Mouse (Mus musculus) 3134 (cell line): Measurements from ENCODE around the gene Ccn1.
A peak's percentile ranks its signal among the peaks of the same experiment; 100 is the strongest.

Experiments
- DNase-seq: peaks from one replicate; pipeline ENCODE4 v3.0.0-alpha.2; 2011; ENCODE audit warnings: low spot score; ENCODE audit not compliant: insufficient read length; ENCODE audit errors: extremely low read depth

Ccn1 gene

GRCm38 (mm10) chr3:145651029-145651977 lies 1.5 kb upstream of the Ccn1 start:
- DNase-seq: peak; percentile 74

GRCm38 (mm10) chr3:145650298-145651011 lies 674 bp upstream of the Ccn1 start:
- peak; percentile 71 for DNase-seq

- peak; percentile 89 for DNase-seq
These were observed 560 bp downstream of the Ccn1 start for GRCm38 (mm10) chr3:145648991-145649851.

- DNase-seq: peak; percentile 64
These were observed 1.5 kb downstream of the Ccn1 start for GRCm38 (mm10) chr3:145648097-145648931.

GRCm38 (mm10) chr3:145647416-145647815 lies 2.4 kb downstream of the Ccn1 start:
- peak; percentile 58 for DNase-seq

- DNase-seq: no peak
These were observed 3.1 kb downstream of the Ccn1 start for GRCm38 (mm10) chr3:145646666-145647065.

GRCm38 (mm10) chr3:145646009-145646408 lies 3.8 kb downstream of the Ccn1 start:
- DNase-seq: no peak

GRCm38 (mm10) chr3:145645463-145645862 lies 4.3 kb downstream of the Ccn1 start:
- no peak for DNase-seq

- DNase-seq: no peak
These were observed 6.9 kb downstream of the Ccn1 start for GRCm38 (mm10) chr3:145642861-145643260.

GRCm38 (mm10) chr3:145641878-145642277 lies 7.9 kb downstream of the Ccn1 start:
- no peak for DNase-seq

GRCm38 (mm10) chr3:145641036-145641685 lies 8.6 kb downstream of the Ccn1 start:
- DNase-seq: no peak

- no peak for DNase-seq
These were observed 9.2 kb downstream of the Ccn1 start for GRCm38 (mm10) chr3:145640583-145640982.

- no peak for DNase-seq
These were observed 9.6 kb downstream of the Ccn1 start for GRCm38 (mm10) chr3:145640170-145640569.

GRCm38 (mm10) chr3:145634002-145634710 lies 15.6 kb downstream of the Ccn1 start:
- DNase-seq: no peak

GRCm38 (mm10) chr3:145632888-145633287 lies 16.9 kb downstream of the Ccn1 start:
- DNase-seq: peak; percentile 43

- DNase-seq: no peak
These were observed 21.1 kb downstream of the Ccn1 start for GRCm38 (mm10) chr3:145628643-145629042.

GRCm38 (mm10) chr3:145627830-145628229 lies 22.0 kb downstream of the Ccn1 start:
- DNase-seq: no peak

- no peak for DNase-seq
These were observed 23.7 kb downstream of the Ccn1 start for GRCm38 (mm10) chr3:145626063-145626462.

GRCm38 (mm10) chr3:145625546-145625945 lies 24.2 kb downstream of the Ccn1 start:
- no peak for DNase-seq
